Mouse (Mus musculus): ENCODE measurements around the gene Chtop. TPM values are rescaled to one million over a fixed set of nuclear protein-coding genes. Genes with fewer than 3 reads are reported as not detected.
A peak's percentile ranks its signal among the peaks of the same experiment; 100 is the strongest.

Chtop gene
- polyA plus RNA-seq, 1 experiment: 103 TPM

- no peak for DNase-seq (ENCODE audit: low spot score)
These were observed 3.0 kb upstream of the Chtop start for GRCm38 (mm10) chr3:90512276-90512675.

DNA sequence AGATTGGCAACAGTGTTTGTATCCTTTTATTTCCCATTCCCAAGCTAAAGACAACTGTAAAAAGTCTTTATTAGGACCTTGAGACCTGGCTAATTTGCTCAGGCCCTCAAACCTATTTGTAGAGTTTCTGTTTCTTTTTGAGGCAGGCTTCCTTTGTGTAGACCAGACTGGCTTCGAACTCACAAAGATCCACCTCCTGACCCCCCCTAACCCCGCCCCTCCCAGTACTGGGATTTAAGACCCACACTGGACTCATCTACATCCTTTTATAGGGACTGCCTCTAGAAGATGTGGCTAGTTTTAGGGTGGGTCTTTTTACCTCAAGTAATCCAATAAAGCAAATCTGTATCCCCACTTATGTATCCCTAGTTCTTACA, 437 bp upstream of the Chtop start:
- no peak for DNase-seq (ENCODE audit: low spot score)

DNA sequence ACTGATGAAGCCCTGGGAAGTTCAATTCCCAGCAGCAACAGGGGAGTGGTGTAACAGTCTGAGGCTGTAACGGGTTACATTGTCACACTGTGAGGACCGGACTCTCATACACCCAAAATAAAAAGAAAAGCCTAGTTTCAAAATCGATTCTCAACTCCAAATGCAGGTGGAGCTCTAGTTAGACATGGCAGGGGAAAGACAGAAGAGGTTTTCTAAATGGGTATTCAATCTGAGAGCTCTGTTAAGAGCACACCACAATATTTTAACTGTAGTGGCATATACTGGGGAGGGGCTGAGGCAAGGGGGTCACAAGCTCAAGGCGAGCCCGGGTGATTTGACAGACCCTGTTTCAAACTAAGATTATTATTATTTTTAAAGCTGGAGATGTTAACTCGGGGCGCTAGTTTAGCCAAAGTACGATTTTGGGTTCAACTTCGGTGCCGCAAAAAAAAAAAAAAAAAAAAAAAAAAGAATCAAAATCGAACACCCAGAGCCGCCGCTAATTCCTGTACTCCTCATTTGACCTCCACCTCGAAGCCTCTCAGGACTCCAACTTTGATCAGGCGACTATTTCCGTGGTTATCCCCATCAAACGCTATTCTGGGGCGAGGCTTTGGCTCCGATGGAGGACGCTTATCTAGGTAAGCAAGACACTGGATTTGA, 880 bp downstream of the Chtop start:
- no peak for DNase-seq (ENCODE audit: low spot score)

- DNase-seq (ENCODE audit: low spot score): no peak
These were observed 2.9 kb downstream of the Chtop start for GRCm38 (mm10) chr3:90506362-90506761.

DNA sequence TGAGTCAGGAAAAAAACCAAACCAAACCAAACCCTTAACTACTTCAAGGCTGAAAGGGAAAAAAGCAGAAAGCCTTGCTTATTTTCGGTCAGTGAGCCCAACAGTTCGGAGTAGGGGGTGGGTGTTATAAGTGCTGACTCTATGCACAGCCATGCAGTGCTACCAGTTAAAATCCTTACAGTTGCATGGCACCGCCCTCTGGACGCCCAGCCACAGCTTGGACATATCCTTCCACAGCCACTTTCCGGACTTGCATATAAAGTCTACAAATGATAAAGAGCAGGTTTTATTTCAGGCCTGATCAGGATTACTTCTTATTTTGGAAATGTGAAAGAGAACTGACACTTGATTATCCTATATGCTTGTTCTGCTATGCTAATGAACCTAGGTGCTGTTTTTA, 4.1 kb downstream of the Chtop start:
- DNase-seq (ENCODE audit: low spot score): no peak

DNA sequence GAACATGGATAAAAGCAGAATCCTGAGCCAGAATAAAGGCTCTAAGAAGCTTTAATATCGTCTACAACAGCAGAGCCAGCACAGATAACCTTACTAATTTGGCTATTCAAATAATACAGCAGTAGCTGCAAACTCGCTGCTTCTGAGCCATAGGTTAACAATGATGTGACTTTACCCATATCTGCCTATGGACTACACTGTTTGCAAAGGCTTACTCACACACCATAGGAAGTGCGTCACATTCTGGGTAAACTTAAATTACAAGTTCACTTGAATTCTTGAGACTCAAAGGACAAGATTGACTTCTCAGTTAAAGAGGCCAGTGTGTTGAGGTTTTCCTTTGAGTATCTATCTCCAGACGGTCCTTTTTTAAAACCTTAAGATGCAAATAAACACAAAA, 5.9 kb downstream of the Chtop start:
- DNase-seq (ENCODE audit: low spot score): no peak

GRCm38 (mm10) chr3:90497597-90497996, 11.7 kb downstream of the Chtop start:
- no peak for DNase-seq (ENCODE audit: low spot score)

DNA sequence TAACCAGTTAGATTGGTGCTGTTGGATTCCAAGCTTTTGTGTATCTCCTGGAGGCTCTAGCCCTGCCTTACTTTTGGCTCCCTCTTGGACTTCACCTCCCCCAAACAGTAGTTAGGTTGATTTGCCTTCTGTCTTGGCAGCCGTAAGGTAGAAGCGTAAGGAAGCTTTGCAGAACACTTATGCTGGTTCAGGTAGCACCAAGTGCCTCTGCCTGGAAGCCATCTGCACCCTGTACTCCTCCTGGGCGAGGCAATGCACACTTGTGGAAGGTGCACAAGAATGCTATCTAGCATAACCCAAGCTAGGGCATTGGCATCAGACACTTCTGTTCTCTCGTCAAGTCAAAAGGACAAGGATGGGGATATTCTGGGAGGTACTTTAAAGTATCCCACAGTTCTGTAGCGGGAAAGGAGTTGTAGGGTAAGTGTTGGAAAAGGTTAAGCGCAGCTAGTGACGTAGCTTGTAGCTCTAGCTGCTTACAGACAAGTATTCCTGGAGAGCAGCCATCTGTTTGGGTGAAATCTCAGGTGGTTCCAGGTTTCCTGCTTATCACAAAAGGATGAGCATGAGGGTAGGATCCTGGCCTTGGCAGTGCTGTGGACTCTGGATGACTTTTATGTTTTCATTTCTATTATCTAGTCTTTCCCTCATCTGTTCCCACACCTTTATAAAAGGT, 13.3 kb downstream of the Chtop start:
- no peak for DNase-seq (ENCODE audit: low spot score)

DNA sequence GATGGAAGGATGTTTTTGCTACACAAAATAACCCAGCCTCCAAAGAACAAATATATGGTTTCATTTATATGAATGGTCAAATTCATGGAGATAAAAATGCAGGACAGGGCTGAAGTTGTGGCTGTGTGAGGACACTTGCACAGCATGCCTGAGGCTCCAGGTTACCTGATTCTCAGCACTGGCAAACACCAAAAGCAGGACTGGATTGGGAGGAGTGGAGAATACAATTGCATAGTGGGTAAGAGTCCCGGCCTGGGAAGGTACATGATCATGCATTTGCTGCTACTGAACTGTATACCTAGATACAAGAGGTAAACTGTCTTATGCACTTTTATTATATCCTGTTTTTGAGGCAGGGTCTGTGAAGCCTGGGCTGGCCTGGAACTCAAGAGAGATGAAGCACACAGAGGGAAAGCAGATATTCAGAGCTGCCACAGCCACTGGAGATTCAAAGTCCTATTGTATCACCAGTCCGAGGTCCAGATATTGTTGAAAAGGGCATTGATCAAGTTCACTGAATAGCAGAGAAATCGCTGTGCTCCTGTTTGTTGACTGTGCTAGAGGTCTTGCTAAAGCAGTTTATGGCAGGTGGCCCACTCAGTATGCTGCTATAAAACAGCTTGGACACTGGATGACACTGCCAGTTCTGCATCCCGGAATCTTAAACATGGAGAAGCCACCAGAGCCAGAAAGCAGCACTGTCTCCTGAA, 15.3 kb downstream of the Chtop start:
- DNase-seq (ENCODE audit: low spot score): no peak

DNA sequence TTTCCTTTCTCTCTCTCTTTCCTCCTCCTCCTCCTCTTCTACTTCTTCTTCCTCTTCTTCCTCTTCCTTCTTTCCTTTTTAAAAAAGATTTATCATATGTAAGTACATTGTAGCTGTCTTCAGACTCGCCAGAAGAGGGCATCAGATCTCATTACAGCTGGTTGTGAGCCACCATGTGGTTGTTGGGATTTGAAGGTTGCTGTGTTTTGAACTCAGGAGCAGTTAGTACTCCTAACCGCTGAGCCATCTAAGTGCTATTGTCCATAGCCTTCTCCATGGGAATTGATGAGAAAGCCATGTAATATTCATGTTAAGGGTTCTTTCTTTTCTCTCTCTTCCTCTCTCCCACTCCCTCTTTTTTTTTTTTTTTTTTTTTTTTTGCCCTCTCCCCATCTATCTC, 17.9 kb downstream of the Chtop start:
- DNase-seq (ENCODE audit: low spot score): no peak

DNA sequence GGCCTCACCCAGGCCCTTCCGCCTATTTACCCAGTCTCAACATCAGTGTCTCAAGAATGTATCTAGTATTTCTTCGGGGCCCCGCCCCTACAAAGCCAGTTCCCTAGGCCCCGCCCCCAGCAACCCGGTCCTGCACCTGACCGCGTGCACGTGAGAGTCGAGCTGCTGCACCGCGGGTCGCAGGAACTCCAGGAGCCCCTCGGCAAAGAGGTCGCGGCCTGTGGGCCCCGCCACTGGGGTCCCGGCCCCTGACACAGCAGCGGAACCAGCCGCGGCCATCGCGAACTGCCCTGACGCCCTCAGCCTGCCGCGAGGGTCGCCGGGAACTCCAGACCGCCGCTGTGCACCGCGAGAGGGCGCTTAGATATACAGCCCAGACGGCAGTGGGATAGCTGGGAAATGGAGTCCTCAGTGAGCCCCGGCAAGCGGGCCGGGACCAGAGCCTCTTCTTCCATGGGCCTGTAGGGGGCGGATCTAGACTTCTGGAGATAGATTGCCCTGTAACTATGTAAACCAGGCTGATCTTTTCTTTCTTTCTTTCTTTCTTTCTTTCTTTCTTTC, 18.5 kb downstream of the Chtop start, which contains the start of gene Snapin:
Gene Snapin, minus strand, starts transcription at position 338 of the 561 bp plus-strand sequence.
- DNase-seq (ENCODE audit: low spot score): peak; percentile 96

DNA sequence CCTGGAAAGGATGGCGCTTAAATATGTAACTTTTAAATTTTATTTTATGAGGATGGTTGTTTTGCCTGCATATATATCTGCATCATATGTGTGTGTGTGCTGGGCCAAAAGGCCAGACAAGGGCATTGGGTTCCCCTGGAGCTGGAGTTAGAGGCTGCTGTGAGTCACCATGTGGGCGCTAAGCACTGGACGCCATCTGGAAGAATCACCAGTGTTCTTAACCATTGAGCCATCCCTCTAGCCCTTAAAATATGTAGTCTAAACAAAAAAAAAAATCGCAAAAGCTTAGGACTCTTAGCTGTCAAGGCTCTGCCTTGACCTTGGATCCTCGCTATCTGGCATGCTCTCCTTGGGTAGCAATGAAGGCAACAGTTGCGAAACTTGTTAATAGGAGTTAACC, 20.7 kb downstream of the Chtop start:
- DNase-seq (ENCODE audit: low spot score): no peak

DNA sequence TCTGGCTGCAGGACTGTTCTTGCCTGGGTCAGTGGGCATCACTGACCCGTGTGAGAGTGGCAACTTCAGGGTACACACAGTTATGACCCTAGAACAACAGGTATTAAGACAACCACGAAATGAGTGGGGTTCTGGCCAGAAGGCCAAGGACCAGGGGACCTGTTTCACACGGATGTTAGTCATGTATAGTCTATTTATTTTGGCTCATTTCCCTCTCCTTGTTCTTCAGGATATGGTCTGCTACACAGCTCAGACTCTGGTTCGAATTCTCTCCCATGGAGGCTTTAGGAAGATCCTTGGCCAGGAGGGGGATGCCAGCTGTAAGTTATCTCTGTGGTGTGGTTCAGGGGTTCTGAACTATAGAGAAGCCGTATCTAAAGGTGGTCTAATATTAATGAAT, 22.3 kb downstream of the Chtop start:
- DNase-seq (ENCODE audit: low spot score): no peak

GRCm38 (mm10) chr3:90475831-90476611, 33.3 kb downstream of the Chtop start, which contains the start of gene Ilf2:
Gene Ilf2 (plus strand): TSS chr3:90476126.
- DNase-seq (ENCODE audit: low spot score): peak; percentile 88

GRCm38 (mm10) chr3:90475151-90475830, 34.0 kb downstream of the Chtop start:
- no peak for DNase-seq (ENCODE audit: low spot score)

DNA sequence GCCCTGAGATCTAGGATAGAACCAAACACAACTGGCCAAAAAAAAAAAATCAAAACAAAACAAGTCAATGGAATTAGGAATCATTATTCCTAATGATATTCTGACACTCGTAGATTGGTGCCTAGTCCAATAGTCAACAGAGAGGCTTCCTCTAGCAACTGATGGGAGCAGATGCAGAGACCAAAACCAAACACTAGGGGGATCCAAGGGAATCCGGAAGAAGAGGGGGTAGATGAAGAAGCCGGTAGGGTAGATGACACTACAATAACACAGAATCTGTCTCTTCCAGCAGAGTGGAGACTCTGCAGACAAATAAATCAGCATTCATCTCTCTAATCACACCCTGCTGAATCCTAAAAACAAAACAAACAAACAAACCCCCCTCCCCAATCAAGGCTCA, 37.1 kb downstream of the Chtop start:
- no peak for DNase-seq (ENCODE audit: low spot score)

DNA sequence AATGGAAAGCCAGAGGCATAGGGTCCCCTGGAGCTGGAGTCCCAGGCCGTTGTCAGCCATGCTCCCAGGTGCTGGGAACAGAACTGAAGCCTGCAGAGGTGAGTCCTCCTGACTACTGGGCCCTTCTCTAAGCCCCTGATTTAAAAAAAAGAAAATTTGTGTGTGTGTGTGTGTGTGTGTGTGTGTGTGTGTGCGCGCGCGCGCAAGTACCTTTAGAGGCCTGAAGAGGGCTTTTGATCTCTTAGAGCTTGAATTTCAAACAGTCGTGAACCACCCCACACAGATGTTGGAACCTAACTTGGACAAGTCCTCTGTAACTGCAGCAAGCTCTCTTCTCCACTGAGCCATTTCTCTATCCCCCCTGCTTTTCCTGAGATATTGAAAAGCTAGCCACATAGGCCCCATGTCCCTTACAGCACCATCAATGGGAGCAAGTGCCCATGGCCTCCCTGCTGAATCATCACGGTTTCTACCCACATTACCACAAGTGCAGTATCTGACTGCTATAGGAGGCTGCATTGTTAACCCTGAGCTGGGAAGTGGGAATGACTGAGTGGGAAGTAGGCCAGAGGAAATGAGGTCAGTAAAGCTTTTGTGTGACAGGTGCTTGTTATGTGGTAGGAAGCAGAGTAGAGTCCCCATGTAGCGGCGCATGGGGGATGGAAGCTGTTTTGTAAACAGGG, 41.5 kb downstream of the Chtop start:
- no peak for DNase-seq (ENCODE audit: low spot score)

- DNase-seq (ENCODE audit: low spot score): no peak
These were observed 43.0 kb downstream of the Chtop start for GRCm38 (mm10) chr3:90466311-90466766.

- DNase-seq (ENCODE audit: low spot score): no peak
These were observed 43.5 kb downstream of the Chtop start, which contains the start of gene Npr1 for GRCm38 (mm10) chr3:90465686-90466310. Gene Npr1 (minus strand): TSS chr3:90465866.

Data from urinary bladder, adult 2 months (tissue).